Mouse (Mus musculus): ENCODE data around the gene Stom.

Stom gene

GRCm38 (mm10) chr2:35272881-35273280, 63.9 kb downstream of the Stom start:
- DNase-seq (ENCODE audit: low read depth, low spot score): no peak

- no peak for DNase-seq (ENCODE audit: low read depth, low spot score)
Observed at GRCm38 (mm10) chr2:35271817-35272216, 65.0 kb downstream of the Stom start.

DNA sequence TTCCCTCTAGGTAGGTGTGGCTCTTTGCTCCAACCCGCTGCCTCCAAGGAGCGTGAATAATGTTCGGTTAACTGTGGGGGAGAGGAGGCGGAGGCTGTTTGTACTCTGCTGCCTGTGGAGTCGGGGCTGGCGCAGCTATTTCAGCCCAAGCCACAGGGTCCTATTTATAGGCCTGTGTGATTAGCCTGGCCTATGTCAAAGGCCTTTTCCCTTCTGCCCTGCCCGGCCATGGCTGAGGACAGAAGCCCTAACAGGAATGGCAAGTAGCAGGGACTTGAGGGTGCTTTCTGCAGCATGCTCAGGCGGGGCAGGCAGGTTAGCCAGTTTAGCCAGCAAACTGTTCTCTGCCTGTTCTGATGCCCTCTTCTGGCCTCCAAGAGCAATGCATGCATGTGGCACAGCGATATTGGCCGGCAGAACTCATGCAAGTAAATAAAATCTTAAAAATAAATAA, 66.2 kb downstream of the Stom start:
- DNase-seq (ENCODE audit: low read depth, low spot score): no peak

- DNase-seq (ENCODE audit: low read depth, low spot score): no peak
Observed at GRCm38 (mm10) chr2:35269716-35270260, 67.0 kb downstream of the Stom start.

GRCm38 (mm10) chr2:35269136-35269535, 67.6 kb downstream of the Stom start:
- no peak for DNase-seq (ENCODE audit: low read depth, low spot score)

DNA sequence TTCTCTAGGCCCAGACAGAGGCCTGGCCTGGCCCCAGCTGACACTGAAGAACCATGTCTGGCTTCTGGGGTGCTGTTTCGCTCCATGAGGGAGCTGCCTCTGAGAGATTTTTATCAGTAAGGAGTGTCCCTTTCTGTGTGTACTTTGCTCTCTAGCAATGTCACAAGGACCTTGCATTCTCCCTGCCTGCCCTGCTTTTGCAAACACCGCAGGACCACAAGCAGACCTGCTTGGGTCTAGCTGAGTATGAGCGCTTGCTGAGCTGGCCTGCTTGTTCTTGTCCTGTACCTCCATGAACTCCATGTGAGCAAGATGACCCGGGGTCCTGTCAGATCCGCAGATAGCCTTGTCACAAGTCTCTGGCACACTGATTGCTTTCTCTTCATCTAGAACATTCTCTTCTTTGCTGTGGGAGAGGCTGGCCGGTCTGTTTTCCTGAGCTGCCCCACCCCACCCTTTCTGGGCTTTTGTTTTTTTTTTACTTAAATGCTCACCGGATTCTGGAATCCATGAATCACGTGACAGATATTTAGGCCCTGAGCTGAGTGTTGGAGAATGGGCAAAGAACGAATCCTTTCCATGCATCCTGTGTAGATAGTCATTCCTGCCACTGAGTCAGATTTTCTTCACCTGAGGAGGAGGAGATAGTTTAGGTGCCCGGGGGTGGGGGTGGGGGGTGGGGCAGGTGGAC, 68.8 kb downstream of the Stom start:
- DNase-seq (ENCODE audit: low read depth, low spot score): no peak

GRCm38 (mm10) chr2:35267156-35267875, 69.5 kb downstream of the Stom start:
- DNase-seq (ENCODE audit: low read depth, low spot score): no peak

DNA sequence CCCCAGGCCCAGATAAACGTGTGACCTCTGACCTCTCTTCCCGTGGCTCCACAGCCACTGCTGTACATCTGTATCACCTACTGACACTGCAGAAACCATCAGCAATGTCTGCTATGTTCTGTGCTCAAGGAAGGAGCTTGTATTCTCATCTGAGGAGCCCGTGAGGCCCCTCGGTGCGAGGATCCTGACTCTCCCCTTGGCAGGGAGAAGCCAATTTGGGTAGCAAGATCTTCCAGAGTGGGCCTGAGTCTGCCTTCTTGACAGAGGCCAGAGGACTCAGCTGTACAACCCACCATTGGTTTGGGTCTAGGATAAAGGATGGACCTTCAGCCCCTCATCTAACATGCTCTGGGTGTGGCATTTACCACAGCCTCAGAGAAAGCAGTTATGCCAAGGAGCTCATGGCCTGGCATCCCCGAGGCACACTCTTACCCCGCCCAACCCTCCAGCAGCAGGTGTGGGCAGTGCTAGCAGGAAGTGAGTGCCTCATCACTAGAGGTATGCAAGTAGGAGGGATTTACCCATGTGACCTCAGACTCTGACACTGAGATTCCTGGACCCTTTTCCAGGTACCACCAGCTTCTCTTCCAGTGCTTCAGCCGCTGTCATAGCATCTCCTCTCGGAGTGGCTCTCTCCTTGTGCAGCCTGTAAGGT, 70.4 kb downstream of the Stom start:
- no peak for DNase-seq (ENCODE audit: low read depth, low spot score)

DNA sequence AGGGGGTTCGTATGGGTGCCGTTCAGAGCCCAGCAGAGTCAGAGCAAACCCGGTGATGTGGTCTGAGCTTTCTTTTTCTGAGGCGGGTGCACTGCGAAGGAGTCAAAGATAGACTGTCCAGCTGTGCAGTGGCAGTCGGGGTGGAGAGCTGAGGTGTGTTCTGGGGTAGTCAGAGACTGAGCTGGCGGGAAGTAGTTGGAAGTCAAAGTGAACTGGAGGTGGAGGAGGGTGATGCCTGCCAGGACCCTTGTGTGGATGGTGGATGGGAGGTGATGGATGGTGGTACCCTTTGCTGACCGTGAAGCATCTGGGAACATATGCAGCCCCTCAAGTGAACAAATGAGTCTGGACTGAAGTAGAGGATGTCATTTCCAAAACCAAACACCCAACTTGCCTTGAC, 71.0 kb downstream of the Stom start:
- no peak for DNase-seq (ENCODE audit: low read depth, low spot score)

DNA sequence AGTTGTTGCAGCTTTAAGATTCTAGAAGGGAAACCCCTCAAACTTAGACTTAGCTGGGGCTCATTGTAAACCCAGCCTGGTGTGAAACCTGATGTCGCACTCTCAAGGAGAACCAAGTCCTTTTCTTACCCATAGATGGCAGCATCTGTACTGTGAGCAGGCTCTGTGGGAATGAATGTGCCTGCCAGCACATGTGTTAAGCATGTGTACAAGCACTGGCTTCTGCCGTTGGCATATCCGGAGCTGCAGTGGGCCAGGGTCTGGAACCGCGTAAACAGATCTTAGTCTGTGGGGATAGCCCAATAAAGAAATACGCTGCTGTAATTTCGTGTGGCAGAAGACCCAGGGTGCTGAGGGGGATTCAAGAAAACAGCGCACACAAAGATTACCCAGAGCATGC, 71.5 kb downstream of the Stom start:
- peak; percentile 40 for DNase-seq (ENCODE audit: low read depth, low spot score)

GRCm38 (mm10) chr2:35264095-35264494, 72.7 kb downstream of the Stom start:
- DNase-seq (ENCODE audit: low read depth, low spot score): no peak

Measured in brain, embryonic 18.5 days (tissue).